Comparison of ENCODE assay signal across 11 mouse cellular contexts in genomic region chr8:117109018-117109711, GRCm38 (mm10). TPM values are rescaled to one million over a fixed set of nuclear protein-coding genes. Genes with fewer than 3 reads are reported as not detected.
A peak's percentile ranks its signal among the peaks of the same experiment; 100 is the strongest.
DNase-seq lines count a peak whose midpoint lies in the region; ATAC-seq and TF ChIP-seq lines count a peak whose summit lies in the region.
"Had no signal": no experiment of that assay in that cellular context is flagged by ENCODE, and none has a peak within 500 bp of the region (broad histone marks: within the 10 kb centered on the region; RNA-seq: fewer than 3 reads in every experiment).

No protein-coding gene starts in this region.

- no peak for TF ChIP-seq EP300 in stomach, postnatal 0 days (optimal IDR thresholded peaks at IDR 0.05)

- H3K4me2 ChIP-seq in stomach, postnatal 0 days (replicated peaks; ENCODE audit: low read depth): no peak overlapping the region
- H3K4me2 ChIP-seq: hindbrain, embryonic 12.5 days had no signal

- H3K4me1 ChIP-seq in ES-E14 (ENCODE audit: control insufficient read depth in 2 of 2, insufficient read depth in 2 of 2, low read length in 2 of 2, poor library complexity in 1 of 2): peaks cover 0 to 9% of the 10 kb centered on the region in 2 experiments; a peak in 1 of 4 replicates
- no peaks in the 10 kb centered on the region for H3K4me1 ChIP-seq in stomach, postnatal 0 days (replicated peaks; ENCODE audit: control insufficient read depth, insufficient read depth)
- H3K4me1 ChIP-seq: hindbrain, embryonic 12.5 days had no signal

- H3K27ac ChIP-seq in left cerebral cortex, adult 2 months: no peak overlapping the region
- no peak overlapping the region for H3K27ac ChIP-seq in ES-E14 (ENCODE audit: insufficient read depth, low read depth, low read length, poor library complexity, severe bottlenecking)
- no peak overlapping the region for H3K27ac ChIP-seq in stomach, postnatal 0 days (replicated peaks)
- H3K27ac ChIP-seq: hindbrain, embryonic 12.5 days; macrophage had no signal

- no peaks in the 10 kb centered on the region for H3K9me3 ChIP-seq in ES-E14 (ENCODE audit: control insufficient read depth, insufficient read depth, low read depth, low read length)
- H3K9me3 ChIP-seq in stomach, postnatal 0 days (ENCODE audit: control insufficient read depth, low read length): no peaks in the 10 kb centered on the region
- H3K9me3 ChIP-seq: hindbrain, embryonic 12.5 days had no signal

- WGBS in stomach, postnatal 0 days: 91% methylated on average over 18 of the region's 19 CpGs

- no peak for DNase-seq in left cerebral cortex, adult 2 months (ENCODE audit: extremely low spot score in 1 of 2, low spot score in 2 of 2)
- DNase-seq in left cerebral cortex, adult 8-10 months (ENCODE audit: low spot score in 2 of 2): no peak
- DNase-seq in CD8-positive naive resting alpha-beta T cell, adult 2 months (ENCODE audit: low read depth in 2 of 2, low spot score in 2 of 2): peak; percentile 26 to 32
- no peak for DNase-seq in ES-E14 (ENCODE audit: low read depth, low spot score)
- DNase-seq in stomach, postnatal 0 days (ENCODE audit: low spot score): no peak
- no peak for DNase-seq in frontal cortex, postnatal 36 days (ENCODE audit: low spot score in 2 of 2)
- no peak for DNase-seq in gastrocnemius, postnatal 25 days
- no peak for DNase-seq in left cerebral cortex, adult 11 months (ENCODE audit: low spot score)

- TF ChIP-seq CTCF in left cerebral cortex, adult 2 months (IDR thresholded peaks at IDR 0.05): peak; percentile 45
- TF ChIP-seq CTCF in stomach, postnatal 0 days (IDR thresholded peaks at IDR 0.05; ENCODE audit: low read depth): peak; percentile 43

- intact Hi-C loops in left cerebral cortex, adult 2 months (cut with DNase I): loop anchor here (2.0 to 10.0 kb wide), 2 partner anchors 362 to 466 kb away; no protein-coding TSS in a partner anchor

- no peak for ATAC-seq in stomach, postnatal 0 days (ENCODE audit: low FRiP score, low TSS enrichment)

- no peaks in the 10 kb centered on the region for H3K27me3 ChIP-seq in stomach, postnatal 0 days (ENCODE audit: control insufficient read depth, insufficient read depth, low read length)
- H3K27me3 ChIP-seq: hindbrain, embryonic 12.5 days had no signal

- no peaks in the 10 kb centered on the region for H3K36me3 ChIP-seq in ES-E14 (ENCODE audit: control insufficient read depth, insufficient read depth, low read length, poor library complexity, severe bottlenecking)
- H3K36me3 ChIP-seq in stomach, postnatal 0 days (ENCODE audit: control insufficient read depth, insufficient read depth, low read length): no peaks in the 10 kb centered on the region
- H3K36me3 ChIP-seq: hindbrain, embryonic 12.5 days had no signal

- in situ Hi-C loops in ES-E14 (cut with MboI; ENCODE audit: low sequenced_read_pairs in 2 of 2, unreplicated experiment in 2 of 2): loop anchor here in 1 of 2 experiments (5.0 kb wide), 1 partner anchor 363 kb away; no protein-coding TSS in a partner anchor

- no peak overlapping the region for H3K9ac ChIP-seq in ES-E14 (ENCODE audit: insufficient read depth, low read depth, low read length, poor library complexity, severe bottlenecking)
- H3K9ac ChIP-seq in stomach, postnatal 0 days (ENCODE audit: low read length): no peak overlapping the region
- H3K9ac ChIP-seq: hindbrain, embryonic 12.5 days had no signal

- no peak overlapping the region for H3K4me3 ChIP-seq in left cerebral cortex, adult 2 months
- H3K4me3 ChIP-seq in ES-E14 (ENCODE audit: insufficient read depth in 1 of 2, low read depth in 1 of 2, low read length in 2 of 2, poor library complexity in 1 of 2, severe bottlenecking in 1 of 2): no peak overlapping the region
- H3K4me3 ChIP-seq in stomach, postnatal 0 days (ENCODE audit: low read depth, low read length): no peak overlapping the region
- H3K4me3 ChIP-seq: hindbrain, embryonic 12.5 days had no signal

TF ChIP-seq in ES-E14, 5 proteins besides CTCF, POLR2A, EP300 and RAD21:
- TF ChIP-seq ZC3H11A (IDR thresholded peaks at IDR 0.05; ENCODE audit: borderline replicate concordance, low read depth, low read length): no peak
- TF ChIP-seq MAFK (IDR thresholded peaks at IDR 0.05; ENCODE audit: insufficient read depth, low read depth, low read length): no peak
- no peak for TF ChIP-seq CHD2 (IDR thresholded peaks at IDR 0.05; ENCODE audit: low read depth, low read length)
- no peak for TF ChIP-seq HCFC1 (IDR thresholded peaks at IDR 0.05; ENCODE audit: borderline replicate concordance, insufficient read depth, low read length)
- TF ChIP-seq ZNF384 (IDR thresholded peaks at IDR 0.05; ENCODE audit: low read depth, low read length): peak; percentile 92

RNA-seq across cellular contexts. Expression of gene Bco1, which starts 13.5 kb away (rescaled TPM):
- total RNA-seq in left cerebral cortex, adult 2 months (2021): not detected
- total RNA-seq in left cerebral cortex, adult 8-10 months (2022): not detected
- 0.09 and 0.11 TPM in 2 replicates for total RNA-seq in ES-E14 (2012; rRNA removed)
- polyA plus RNA-seq in stomach, postnatal 0 days (2015; fragmentation: Nextera tagmentation; extraction: Ambion mirVana): 0.49 and 0.53 TPM in 2 replicates
- not detected for total RNA-seq in gastrocnemius, postnatal 25 days (2021)
- polyA plus RNA-seq: macrophage had no signal

RNA-seq across cellular contexts. Expression of gene Pkd1l2, which starts 26.9 kb away (rescaled TPM):
- under 1 TPM; 0.18 to 0.23 TPM for total RNA-seq in left cerebral cortex, adult 2 months (2021)
- under 1 TPM; 0.07 to 0.23 (median 0.09) TPM for total RNA-seq in left cerebral cortex, adult 8-10 months (2022)
- total RNA-seq in ES-E14 (2012; rRNA removed): 1.5 TPM in 2 replicates
- polyA plus RNA-seq in stomach, postnatal 0 days (2015; fragmentation: Nextera tagmentation; extraction: Ambion mirVana): 0.08 TPM in 1 of 2 replicates, not detected in the other
- total RNA-seq in gastrocnemius, postnatal 25 days (2021): under 1 TPM; 0.08 to 0.19 TPM
- total RNA-seq: left cerebral cortex, postnatal 4 days had no signal
- polyA plus RNA-seq: hindbrain, embryonic 12.5 days had no signal

RNA-seq across cellular contexts. Expression of gene Gan, which starts 48.8 kb away (rescaled TPM):
- total RNA-seq in left cerebral cortex, adult 2 months (2021): 10 to 100 TPM; 18.4 to 19.4 TPM
- total RNA-seq in left cerebral cortex, adult 8-10 months (2022): 10 to 100 TPM; 17.0 to 18.2 (median 17.5) TPM
- 6.7 and 7.9 TPM in 2 replicates for total RNA-seq in ES-E14 (2012; rRNA removed)
- polyA plus RNA-seq in stomach, postnatal 0 days (2015; fragmentation: Nextera tagmentation; extraction: Ambion mirVana): 1.5 and 2.4 TPM in 2 replicates
- total RNA-seq in gastrocnemius, postnatal 25 days (2021): 1 to 10 TPM; 4.0 to 4.9 TPM

Comparison
In these comparisons a context has a peak if more than half of its experiments do, and no peak if none do; other contexts are left out.
1. DNase-seq: peak in CD8-positive naive resting alpha-beta T cell, adult 2 months (2 of 2); none in left cerebral cortex, adult 2 months (0 of 2), left cerebral cortex, adult 8-10 months (0 of 2), ES-E14 (single experiment), stomach, postnatal 0 days (single experiment), frontal cortex, postnatal 36 days (0 of 2), gastrocnemius, postnatal 25 days (single experiment) and left cerebral cortex, adult 11 months (single experiment).